Mouse (Mus musculus) liver, postnatal 0 days (tissue): ENCODE results near the gene Nhp2.

Experiments used
- CTCF ChIP-seq: sonication (generic); IDR thresholded peaks from 2 replicates; pipeline ENCODE4 v1.5.1; 2016; ENCODE audit warnings: antibody characterized with exemption, low read depth
- EP300 ChIP-seq: IDR thresholded peaks from 2 replicates; pipeline ENCODE4 v1.6.1; 2016; ENCODE audit warnings: antibody characterized with exemption, low read depth, mild to moderate bottlenecking

DNA sequence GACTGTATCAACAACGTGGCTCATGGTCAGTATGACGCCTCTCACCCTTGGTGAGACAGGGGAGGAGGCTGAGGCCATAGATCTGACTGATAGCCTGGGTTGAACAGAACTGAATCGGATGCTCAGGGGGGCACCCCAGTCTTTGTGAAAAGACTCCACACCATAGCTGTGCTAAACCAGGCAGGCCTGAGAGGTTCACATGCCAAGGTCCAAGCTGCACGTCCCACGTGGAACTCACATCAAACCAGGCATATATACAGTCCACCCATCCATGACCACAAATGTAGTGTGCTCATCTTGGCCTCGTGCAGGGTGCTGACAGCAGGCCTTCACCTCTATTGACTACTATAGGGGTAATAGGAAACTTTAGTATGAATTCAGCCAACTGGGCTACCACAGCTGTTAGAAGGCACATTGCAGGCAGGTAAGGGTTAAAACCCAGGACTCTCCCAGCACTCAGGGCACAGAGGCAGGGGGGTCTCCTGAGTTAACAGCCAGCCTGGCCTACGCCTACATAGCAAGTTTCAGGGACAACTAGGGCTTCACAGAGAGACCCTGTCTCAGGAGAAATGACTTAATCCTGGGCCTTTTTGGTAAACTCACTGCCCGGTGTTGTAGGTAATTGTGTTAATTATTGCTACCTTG, 33.8 kb upstream of the Nhp2 start:
- TF ChIP-seq CTCF (no peak), EP300 (no peak)
